Mouse (Mus musculus) C2C12 (cell line): ENCODE measurements at regions not wholly inside any gene's neighbourhood (a gene's known extent, or its start where the extent isn't known, plus 50 kb on each side); places are given as distances from the start of the nearest gene placed in this dataset.

Source experiments
- CEBPB ChIP-seq: IDR thresholded peaks from one replicate; pipeline ENCODE4 v1.6.1; 2011; ENCODE audit warnings: low read depth, mild to moderate bottlenecking, control low read depth, moderate library complexity
- CTCF ChIP-seq: IDR thresholded peaks from one replicate; pipeline ENCODE4 v1.5.1; 2011; ENCODE audit not compliant: control insufficient read depth, insufficient read depth, insufficient read length
- MAX ChIP-seq: IDR thresholded peaks from one replicate; pipeline ENCODE4 v1.6.1; 2011; ENCODE audit warnings: mild to moderate bottlenecking, control low read depth

GRCm38 (mm10) chr6:100363683-100364082, 76.4 kb upstream of the Rybp start:
- TF ChIP-seq CTCF (no peak), CEBPB (no peak), MAX (no peak)
